Mouse (Mus musculus): ENCODE data around the gene Epha6.

GRCm38 (mm10) chr16:59836778-59837177, 768.6 kb downstream of the Epha6 start:
- TF ChIP-seq CTCF (IDR thresholded peaks at IDR 0.05; ENCODE audit: low read depth, low read length) (no peak), POLR2A (IDR thresholded peaks at IDR 0.05; ENCODE audit: borderline replicate concordance, low read depth, low read length) (no peak)
